Mouse (Mus musculus): ENCODE results near the gene Mtmr12. TPM values are rescaled to one million over a fixed set of nuclear protein-coding genes. Genes with fewer than 3 reads are reported as not detected.
"Not testable (repeated sequence)": the region's sequence is repeated elsewhere in the genome, so short reads cannot be mapped to it uniquely, and the experiment has no call there.

Mtmr12 gene
- total RNA-seq, 2 experiments from 2014 or later, result 17.0 to 17.5 TPM

DNA sequence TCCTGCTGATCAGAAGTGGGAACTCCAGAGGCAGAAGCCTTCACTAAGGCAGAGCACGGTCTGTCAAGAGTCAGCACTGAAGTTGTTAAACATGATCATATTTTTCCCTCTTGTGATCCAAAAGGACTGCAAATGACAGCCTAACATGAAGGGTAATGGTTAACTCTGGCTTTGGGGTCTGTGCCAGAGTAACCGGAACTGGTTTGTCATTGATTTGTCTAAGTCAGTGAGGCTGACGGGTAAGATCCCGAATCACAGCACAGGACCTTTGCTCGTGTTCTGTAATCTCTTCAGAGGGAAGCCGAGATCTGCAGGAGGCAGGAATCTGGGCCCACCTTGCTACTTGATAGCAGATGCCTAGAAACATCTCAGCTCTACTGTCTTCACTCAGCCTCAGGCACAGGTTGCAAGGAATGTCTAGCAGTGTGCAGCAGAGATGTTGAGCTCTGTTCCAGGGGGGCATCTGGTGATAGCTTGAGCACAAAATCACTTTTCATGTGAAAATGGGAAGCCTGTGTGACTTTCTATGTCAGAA lies 2.8 kb downstream of the Mtmr12 start:
- DNase-seq (ENCODE audit: low spot score in 2 of 2), result no peak

DNA sequence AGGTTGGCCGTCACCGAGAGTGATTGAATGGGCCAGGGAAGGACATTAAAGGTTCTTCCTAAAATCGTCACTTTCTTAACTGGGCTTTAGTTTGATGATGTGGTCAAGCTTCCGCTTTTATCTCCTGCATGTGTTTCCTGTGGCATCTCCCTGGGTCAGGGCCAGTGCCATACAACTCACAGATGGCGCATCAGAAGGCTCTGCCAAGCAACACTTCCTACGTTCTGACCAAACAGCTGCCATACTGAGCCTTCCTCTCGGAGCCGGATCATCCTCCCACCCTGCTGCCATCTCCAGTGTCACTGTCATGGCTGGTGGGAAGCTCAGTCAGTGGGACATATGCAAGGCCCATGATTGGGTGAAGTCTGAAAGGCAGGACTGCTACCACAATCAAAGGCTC lies 6.7 kb downstream of the Mtmr12 start:
- DNase-seq (ENCODE audit: low spot score in 2 of 2), result no peak

DNA sequence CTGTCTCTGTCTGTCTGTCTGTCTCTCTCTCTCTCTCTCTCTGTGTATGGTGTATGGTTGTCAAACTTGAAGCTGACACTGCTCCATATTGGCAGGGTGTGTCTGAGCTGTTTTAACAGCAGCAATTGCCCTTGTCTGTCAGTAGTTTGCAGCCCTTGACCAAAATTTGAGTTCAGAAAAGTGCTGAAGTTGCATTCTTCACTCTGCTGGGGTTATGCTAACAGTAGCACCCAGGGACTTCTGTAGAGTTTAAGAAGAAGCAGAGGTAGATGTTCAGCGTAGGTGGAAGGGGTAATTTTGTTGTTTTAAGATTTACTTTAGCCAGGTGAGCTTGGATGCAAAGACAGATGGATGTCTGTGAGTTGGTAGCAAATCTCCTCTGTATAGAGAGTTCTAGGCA lies 7.4 kb downstream of the Mtmr12 start:
- no peak for DNase-seq (ENCODE audit: low spot score in 2 of 2)

DNA sequence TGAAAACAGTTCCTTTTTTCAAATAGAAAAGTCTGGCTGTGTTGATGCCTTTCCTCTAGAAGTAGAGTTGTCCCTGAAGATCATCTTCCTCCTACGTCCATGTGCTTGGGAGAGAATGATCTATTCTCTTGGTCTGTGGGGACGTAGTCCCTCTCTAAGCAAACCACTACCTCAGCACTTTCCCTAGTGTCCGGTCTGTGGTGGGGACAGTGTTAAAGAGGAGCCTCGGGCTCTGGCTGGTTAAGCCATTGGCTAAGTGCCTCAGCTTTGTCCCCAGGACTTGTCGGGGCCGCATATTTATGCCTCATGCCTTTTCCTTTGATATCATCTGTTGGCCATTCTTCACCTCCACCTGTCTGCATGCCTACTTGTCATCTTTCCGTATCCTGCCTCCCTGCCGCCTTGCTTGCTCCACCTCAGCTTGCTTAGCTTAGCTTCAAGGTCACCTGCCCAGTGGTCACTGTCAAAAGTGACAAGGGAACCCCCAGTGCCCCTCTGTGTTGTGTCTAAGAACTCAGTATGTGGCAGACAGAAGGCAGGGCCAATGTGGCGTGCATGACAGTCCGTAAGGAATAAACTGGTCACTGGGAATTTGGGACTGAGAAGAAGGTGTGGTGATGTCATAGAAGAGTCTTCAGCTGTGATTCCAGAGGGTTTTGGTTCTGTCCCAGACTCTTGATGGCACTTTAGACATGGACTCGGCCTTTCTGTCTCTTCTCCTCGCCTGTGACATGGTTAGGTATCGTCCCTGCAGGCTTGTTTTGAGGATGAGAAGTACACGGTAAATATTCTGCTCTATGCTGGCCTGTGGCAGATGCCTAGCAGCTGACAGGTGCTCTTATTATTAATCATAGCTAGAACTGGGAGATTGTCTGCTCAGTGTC lies 9.9 kb downstream of the Mtmr12 start:
- no peak for DNase-seq (ENCODE audit: low spot score in 2 of 2)

DNA sequence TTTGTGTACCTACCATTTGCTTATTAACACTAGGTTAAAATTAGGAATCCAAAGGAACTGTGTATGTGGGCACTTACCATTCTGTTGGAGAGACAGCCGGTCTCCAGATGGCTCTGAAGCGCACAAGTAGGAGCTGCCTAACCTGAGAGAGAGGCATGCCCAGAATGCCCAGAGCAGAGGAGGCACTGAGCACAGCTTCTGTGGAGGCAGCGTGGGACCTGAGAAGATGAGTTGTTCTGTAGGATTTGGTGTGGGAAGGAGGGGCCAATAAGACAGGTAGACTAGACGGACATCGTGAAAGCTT lies 10.5 kb downstream of the Mtmr12 start:
- no peak for DNase-seq (ENCODE audit: low spot score in 2 of 2)

DNA sequence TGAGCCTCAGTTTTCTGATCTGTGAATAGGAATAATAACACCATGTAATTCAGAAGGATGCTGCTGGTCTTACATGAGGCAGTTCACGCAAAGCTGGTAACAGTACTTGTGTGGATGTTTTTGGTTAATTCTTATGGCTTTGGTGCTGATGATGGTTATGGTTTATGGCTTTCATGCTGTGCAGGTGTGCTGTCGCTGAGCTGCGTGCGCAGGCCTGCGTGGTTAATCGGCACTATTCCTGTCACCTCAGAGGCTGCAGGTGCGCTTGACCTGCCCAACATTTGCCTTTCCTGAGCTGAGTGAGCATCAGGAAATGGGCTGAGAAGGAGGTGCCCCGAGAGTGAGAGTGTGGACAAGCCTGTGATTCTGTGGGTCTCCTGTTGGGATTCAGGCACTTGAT lies 11.3 kb downstream of the Mtmr12 start:
- no peak for DNase-seq (ENCODE audit: low spot score in 2 of 2)

DNA sequence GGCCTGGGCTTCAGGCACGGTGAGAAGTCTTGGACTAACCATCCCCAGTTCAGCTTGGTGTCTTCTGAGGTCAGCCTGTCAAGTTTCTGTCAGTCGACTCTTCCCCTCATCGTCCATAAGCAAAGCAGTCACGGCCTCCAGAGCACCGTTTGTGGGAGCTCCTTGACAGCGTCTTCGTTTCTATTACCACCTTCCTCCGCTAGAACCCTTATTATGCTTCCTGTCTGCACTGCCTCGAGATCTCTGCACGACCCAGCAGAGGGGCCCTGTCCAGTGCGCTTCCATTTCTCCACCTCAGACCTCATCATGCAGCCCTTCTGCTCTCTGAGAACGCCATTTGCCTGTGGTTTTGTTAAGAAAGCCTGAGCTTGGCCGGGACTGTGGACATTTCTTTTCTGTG lies 12.0 kb downstream of the Mtmr12 start:
- DNase-seq (ENCODE audit: low spot score in 2 of 2), result no peak

DNA sequence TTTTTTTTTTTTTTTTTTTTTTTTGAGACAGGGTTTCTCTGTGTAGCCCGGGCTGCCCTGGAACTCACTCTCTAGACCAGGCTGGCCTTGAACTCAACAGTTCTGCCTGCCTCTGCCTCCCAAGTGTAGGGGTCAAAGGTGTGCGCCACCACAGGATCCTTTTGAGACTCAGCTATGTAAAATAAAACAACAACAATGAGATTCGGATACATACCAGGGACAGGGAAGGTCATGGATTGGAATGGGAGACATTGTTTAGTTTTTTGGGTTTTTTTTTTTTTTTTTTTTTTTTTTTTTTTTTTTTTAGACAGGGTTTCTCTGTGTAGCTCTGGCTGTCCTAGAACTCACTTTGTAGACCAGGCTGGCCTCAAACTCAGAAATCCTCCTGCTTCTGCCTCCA lies 12.5 kb downstream of the Mtmr12 start:
- not testable (repeated sequence) for DNase-seq (ENCODE audit: low spot score in 2 of 2)

DNA sequence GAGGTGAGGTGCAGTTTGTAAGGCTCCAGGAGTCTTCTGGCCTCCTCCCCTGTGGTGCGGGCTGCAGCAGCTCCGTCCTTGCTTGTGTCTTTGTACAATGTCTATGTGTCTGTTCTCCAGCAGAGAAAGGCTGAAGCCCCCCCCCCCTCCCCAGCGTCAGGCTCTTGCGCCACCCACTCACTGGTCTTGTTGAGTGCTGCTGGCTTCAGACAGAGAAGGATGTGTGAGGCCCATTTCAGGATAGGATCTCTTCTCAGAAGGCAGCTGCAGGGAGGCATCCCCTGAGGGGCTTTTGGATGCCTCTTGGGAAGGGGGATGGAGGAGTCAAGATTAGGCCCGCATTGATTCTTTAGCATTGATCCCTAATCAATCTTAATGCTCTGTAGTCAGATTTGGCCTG lies 13.0 kb downstream of the Mtmr12 start:
- no peak for DNase-seq (ENCODE audit: low spot score in 2 of 2)

DNA sequence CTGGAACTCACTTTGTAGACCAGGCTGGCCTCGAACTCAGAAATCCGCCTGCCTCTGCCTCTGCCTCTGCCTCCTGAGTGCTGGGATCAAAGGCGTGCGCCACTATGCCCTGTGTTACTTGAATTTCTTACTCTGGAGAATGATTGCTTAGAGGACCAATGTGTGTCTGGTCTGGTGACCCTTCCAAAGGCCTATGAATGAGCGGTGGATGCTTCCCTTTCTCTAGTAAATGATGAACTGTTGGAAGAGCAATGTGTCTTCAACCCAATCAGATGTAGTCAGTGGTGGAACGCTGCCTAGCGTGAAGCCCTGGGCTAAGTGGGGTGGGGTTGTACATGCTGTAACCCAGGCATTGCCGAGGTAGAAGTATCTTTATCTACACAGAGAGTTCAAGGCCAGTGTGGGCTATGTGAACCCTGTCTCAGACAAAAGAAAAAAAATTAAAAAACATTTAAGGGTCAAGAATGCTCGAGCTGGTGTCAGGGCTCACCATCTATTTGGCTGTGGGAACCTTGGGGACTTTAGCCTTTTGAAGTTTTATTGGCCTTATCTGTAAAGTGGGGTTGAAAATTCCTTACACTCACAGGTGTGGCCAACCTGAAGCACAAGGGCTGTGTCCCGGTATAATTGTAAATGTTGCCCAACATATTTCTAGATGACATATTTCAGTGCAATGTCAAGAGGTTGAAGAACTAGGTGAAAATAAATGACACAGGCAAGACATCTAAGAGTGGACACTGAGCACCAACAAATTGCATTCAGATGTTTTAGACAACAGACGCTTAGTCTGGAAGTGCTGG lies 14.0 kb downstream of the Mtmr12 start:
- DNase-seq (ENCODE audit: low spot score in 2 of 2), result no peak

DNA sequence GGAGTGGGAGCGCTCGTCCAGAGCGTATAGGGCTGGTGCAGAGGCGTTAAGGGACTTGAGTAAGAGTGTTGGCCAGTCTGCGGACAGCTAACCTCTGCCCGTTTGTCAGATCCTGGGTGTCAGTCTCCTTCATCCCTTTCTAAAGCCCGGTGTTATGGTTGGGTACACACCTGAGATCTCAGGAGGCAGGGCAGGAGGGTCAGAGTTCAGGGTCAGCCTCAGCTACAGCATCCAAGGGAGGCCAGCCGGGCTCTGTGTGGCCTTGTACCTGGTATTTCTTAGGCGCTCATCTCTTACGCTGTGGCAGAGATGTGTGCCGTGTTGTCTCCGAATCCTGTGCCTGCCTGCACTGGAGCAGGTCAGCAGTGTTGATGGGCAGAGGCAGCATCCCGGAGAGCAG lies 16.3 kb downstream of the Mtmr12 start:
- DNase-seq (ENCODE audit: low spot score in 2 of 2), result no peak

DNA sequence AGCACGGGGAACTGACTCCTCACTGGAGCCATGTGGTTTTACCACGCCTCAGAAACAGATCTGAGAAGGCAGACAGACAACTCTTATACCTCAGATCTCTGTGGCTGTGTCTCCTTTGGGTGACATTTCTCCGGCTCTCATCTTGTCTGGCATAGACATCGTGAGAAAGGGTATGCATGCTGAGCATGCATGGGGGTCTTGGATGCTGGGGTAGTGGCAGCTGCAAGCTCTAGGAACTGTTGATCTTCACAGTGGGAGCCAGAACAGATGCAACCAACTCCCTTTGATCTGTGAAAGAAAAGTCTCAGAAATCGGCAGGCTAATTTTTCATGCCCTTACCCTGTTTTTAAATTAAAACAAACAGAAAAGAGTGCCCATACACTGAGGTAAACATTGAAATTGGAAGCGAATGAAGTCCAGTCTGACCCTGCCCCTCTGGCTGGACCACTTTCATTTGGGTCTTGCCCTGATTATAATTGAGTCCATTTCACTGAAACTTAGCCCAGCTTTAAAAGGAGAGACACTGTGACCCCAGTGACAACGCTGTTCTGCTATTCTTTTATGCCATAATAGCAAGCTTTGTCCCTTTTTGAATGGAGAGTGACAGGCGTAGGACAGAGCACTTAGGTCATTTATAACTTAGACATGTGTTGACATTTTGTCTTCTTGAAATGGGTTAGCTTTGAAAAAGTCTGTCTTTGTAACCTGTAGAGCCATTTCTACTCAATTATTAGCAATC lies 17.9 kb downstream of the Mtmr12 start:
- no peak for DNase-seq (ENCODE audit: low spot score in 2 of 2)

DNA sequence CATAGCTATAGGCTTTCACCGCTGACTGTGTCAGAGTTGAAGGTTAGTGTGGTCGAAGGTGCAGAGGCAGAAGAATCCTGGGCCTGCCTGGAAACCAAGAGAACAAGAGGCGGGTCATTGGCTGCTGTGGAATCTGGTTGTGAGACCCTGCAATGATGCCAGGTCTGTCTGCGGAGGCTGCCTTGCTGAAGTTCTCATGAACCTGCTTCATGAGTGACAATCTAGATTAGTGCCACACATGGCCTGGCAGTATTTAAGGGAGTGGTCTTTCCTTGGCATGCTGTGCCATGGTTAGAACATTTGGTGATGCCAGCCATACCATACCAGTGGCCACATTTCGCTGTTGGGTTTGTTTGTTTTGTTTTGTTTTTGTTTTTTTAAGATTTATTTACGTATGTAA lies 18.6 kb downstream of the Mtmr12 start:
- DNase-seq (ENCODE audit: low spot score in 2 of 2), result no peak

DNA sequence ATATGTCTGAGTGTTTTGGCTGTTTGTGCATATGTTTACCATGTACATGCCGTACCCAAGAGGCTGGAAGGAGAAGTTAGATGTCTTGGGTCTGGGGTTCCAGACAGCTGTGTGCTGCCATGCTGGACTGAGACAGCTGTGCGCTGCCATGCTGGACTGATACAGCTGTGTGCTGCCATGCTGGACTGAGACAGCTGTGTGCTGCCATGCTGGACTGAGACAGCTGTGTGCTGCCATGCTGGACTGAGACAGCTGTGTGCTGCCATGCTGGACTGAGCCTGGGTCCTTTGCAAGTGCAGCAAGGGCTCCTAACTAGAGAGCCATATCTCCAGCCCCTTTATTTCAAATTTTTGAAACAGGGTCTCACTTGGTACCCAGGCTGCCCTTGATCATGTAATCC lies 19.4 kb downstream of the Mtmr12 start:
- no peak for DNase-seq (ENCODE audit: low spot score in 2 of 2)

DNA sequence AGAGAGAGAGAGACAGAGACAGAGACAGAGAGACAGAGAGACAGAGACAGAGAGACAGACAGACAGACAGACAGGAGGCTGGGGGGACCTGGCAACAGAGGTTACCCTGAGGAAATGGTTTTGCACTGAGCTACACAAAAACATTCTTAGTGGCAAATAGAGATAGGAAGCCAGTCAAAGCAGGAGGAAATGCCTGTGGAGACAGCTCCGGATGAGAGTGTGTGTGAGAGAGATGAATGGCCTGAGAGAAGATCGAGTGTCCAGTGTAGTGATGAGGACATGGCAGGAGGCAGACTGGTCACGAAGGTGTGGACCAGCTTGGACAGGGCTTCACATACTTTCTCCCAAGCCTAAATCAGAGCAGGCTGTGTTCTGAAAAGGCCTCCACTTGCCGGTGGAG lies 20.2 kb downstream of the Mtmr12 start:
- DNase-seq (ENCODE audit: low spot score in 2 of 2), result no peak

DNA sequence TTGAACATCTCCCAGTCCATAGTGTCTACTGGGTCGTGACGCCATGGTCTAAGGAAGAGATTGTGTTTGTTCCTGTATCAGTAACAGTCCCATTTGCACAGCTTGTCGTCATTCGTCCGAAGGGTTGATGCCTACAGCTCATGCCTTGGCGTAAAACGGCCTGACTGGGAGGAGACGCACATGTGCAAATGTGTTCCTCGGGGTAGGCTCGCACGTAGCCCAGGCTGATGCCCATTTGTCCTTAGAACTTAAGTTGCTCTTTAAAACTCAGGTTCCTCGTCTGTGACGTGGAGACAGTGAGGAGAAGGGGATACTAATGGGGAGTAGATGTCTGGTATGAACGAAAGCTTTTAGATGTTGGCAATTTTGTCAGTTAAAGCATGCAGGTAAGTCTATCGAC lies 22.1 kb downstream of the Mtmr12 start:
- no peak for DNase-seq (ENCODE audit: low spot score in 2 of 2)

DNA sequence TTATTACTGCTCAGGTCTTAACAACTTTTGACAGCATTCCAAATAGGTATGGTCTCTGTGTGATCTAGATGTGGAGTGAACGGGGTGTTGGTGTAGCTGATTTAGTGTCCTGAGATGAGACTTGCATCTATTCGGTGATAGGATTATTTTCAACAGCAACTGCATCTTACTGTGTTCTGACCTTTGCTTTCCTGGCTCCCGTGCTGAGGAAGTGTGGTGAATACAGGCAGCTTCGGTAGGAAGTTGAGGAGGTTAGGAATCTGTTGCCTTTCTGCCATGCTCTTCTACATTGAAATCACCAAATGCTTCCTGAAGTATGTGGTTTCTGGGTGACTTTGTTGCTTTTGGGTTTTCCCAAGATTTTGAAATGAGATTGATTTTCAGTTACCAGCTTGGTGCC lies 22.5 kb downstream of the Mtmr12 start:
- no peak for DNase-seq (ENCODE audit: low spot score in 2 of 2)

DNA sequence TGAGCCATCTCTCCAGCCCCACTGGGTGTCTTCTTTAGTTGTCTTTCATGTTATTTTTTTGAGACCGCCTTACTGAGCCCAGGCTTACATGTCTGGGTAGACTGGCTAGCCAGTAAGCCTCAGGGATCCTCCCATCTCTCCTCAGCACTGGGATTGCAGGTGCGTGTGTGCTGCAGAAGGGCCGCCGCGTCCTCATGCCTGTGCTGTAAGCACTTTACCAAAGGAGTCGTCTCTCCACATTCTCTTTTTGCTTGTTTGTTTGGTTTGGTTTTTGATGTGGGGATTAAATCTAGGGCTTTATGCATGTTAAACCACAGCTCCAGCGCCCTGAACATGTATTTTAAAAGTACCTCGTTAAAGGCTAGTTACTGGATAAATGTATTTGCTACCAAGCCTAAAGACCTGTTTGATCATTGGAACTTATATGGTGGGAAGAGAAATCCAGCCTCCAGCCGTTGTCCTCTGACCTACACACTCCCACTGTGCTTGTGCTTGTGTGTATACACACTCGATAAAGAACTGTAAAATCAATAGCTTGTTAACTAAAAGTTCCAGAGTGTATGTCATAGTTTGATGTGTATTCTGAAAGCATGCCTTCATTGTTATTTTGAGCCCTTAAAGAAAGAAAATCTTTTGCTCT lies 24.9 kb downstream of the Mtmr12 start:
- DNase-seq (ENCODE audit: low spot score in 2 of 2), result no peak

DNA sequence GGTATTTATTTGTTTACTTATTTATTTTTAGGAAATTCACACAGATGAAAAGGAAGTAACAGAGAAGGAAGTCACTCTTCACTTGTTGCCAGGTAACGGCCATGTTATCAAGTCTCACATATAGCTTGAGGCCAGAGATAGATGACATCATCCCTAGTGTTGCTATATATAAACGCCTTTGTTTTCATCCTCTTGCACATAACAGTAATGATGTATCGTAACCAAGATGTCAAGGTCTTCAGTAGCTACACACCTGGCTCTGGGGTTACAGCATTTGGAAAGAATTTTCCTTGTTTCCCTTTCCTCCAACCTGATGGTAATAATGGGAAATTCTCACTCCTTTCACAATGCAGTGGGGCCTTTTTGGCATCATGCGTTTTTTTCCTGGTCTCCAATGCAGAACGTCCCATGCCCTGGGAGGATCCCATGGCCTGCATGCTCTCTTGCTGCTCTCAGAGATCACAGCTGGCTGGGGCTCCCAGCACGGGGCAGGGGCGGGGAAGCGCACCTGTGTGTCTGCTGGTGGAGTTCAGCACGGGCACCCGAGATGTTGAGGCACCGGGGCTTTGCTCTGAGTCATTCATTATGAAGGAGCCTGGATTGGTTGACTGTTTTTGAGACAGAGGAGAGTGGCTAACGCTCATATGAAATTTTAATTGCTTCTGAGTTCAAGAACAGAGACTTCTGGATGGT lies 25.6 kb downstream of the Mtmr12 start:
- no peak for DNase-seq (ENCODE audit: low spot score in 2 of 2)

DNA sequence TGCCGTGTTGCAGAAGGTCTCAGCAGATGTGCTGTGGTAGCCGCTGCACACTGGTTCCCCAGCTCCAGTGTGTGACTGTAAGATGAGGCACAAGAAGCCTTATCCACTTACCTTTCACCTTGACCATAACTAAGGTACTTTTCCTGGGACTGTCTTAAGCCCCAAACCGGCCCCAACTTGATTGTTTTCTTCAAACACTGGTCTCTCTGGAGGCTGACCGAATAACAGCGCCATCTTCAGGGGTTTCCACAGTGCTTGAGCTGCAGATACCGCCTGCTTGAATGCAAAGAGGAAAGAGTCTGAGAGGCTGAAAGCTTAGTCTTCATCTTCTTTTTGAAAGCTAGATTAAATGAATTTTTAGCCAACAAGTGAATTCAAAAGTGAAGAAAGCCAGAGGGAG lies 26.6 kb downstream of the Mtmr12 start:
- DNase-seq (ENCODE audit: low spot score in 2 of 2), result no peak

DNA sequence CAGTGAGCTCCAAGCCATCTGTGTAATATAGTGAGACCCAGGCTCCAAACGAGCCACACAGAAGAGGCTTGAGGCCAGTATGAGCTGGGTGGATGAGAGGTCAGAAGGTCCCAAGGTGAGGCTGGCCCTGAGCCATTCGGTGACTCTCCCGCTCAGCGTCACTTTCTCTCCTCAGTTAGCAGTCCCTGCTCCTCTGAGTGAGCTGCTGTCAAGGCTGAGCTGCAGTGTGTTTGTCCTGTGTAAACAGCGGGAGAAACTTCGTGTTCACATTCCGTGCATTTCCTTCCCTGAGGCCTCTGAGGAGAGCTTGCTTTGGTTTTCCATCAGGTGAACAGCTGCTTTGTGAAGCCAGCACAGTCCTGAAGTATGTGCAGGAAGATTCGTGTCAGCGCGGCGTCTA lies 27.6 kb downstream of the Mtmr12 start:
- no peak for DNase-seq (ENCODE audit: low spot score in 2 of 2)
